Mouse (Mus musculus): ENCODE measurements around the gene Cmas. TPM values are rescaled to one million over a fixed set of nuclear protein-coding genes. Genes with fewer than 3 reads are reported as not detected.
A peak's percentile ranks its signal among the peaks of the same experiment; 100 is the strongest.

Gene Cmas
- polyA plus RNA-seq, 1 experiment from 2014 or later: 71.1 TPM

DNA sequence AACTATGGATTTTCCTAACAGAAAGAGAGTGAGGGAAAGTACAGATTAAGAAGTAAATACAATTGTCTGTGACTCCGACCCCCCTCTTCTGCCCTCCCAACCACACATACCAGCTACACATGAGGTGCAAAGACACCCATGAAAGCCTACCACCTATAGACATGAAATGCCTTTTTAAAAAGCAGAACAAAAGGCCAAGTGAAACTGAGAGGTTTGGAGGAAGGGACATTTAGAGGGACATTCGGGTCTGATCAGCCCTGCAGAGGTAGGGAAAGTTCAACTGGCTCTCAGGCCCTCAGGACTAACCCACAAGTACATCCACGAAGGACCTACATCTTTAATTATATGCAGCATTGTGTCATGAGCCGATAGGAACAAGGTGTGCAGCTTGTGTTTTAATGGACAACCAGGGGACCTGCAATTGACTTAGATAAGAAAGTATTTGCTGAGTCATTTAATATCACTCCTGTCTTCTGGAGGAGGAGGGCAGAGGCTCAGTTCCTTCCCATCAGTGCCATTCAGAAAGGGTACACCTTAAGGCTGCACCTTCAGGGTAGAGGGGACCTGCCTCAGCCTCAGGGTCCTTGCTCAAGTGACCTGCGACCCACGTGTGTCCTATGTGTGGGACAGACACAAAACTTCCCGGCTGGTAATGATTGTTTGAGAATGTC is 43.4 kb downstream of the Cmas start:
- Histone ChIP-seq H3K4me1 (ENCODE audit: insufficient read depth) (peaks cover 2% of the 10 kb centered on the region; the same call in 1 of the 2 replicates), H3K27ac (ENCODE audit: low read depth) (no peak overlapping the region), H3K27me3 (ENCODE audit: insufficient read depth, low read length) (no peaks in the 10 kb centered on the region), H3K4me3 (ENCODE audit: low read depth, low read length) (no peak overlapping the region), H3K4me2 (no peak overlapping the region), H3K36me3 (ENCODE audit: insufficient read depth) (no peaks in the 10 kb centered on the region), H3K9me3 (ENCODE audit: low read depth, low read length) (no peaks in the 10 kb centered on the region), H3K9ac (no peak overlapping the region)
- 61% methylated on average over 7 of the region's 7 CpGs for WGBS
- no peak for DNase-seq
- ATAC-seq (ENCODE audit: insufficient read depth): no peak
- TF ChIP-seq CTCF (IDR thresholded peaks at IDR 0.05; ENCODE audit: low read depth): no peak

DNA sequence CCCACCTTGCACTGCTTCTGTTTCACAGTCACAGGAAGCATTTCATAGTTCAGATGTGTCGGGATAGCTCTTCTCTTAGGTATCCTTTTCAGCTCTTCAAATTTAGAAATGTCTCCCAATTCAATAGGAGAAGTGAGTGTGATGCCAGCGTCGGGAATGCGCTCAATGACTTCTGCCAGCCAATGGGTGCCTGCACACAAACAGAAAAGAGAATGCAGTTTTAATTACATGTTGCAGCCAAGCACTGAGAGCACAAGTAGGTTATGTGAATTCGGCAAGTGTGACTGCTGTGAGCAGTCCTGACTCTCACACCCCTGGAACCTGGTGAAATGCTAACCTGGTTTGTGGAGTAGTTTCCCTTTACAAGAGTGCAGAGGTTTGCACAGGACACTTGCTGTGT is 45.2 kb downstream of the Cmas start:
- Histone ChIP-seq H3K4me2 (no peak overlapping the region), H3K36me3 (ENCODE audit: insufficient read depth) (no peaks in the 10 kb centered on the region), H3K4me3 (ENCODE audit: low read depth, low read length) (no peak overlapping the region), H3K9me3 (ENCODE audit: low read depth, low read length) (no peaks in the 10 kb centered on the region), H3K9ac (no peak overlapping the region), H3K27me3 (ENCODE audit: insufficient read depth, low read length) (no peaks in the 10 kb centered on the region), H3K4me1 (ENCODE audit: insufficient read depth) (peaks cover 2% of the 10 kb centered on the region; the same call in 1 of the 2 replicates), H3K27ac (ENCODE audit: low read depth) (no peak overlapping the region)
- no peak for TF ChIP-seq CTCF (IDR thresholded peaks at IDR 0.05; ENCODE audit: low read depth)
- 81% methylated on average over 5 of the region's 5 CpGs for WGBS
- no peak for ATAC-seq (ENCODE audit: insufficient read depth)
- no peak for DNase-seq

DNA sequence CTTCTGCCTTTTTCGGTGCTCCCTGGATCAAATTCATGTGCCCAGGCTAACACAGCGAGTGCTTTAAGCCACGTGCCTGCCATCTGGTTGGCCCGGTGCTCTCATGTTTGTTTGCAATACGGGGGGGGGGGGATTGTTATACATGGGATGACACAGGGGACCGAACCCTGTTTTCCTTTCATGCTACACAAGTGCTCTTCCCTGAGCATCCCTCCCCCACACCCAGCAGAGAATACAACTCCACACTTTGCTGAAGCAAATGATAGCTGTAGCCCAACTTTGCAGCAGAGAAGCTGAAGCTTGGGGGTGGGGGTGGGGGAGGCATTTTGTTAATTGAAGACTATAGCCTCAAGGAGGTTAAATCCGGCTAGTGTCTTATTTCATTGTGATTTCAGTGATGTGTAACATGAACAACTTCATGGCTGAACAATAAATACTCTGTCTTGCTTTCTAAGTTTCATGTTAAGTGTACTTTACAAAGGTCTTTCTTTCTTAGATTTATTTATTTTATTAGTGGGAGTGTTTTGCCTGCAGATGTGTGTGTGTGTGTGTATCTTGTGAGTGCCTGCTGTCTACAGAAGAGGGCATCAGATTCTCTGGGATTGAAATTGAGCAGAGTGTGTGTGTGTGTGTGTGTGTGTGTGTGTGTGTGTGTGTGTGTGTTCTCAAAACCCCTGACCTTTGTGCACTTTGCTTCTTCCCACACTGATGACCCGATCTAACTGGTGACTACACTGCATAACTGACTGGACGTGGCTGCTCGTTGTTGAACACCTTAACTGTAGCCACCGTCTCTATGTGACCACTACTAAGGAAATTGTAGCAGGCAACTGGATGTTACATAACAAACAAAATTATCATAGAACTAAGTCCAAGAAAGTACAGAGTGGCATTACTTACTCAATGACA is 46.4 kb downstream of the Cmas start:
- Histone ChIP-seq H3K9ac (no peak overlapping the region), H3K27ac (ENCODE audit: low read depth) (no peak overlapping the region), H3K4me3 (ENCODE audit: low read depth, low read length) (no peak overlapping the region), H3K36me3 (ENCODE audit: insufficient read depth) (no peaks in the 10 kb centered on the region), H3K9me3 (ENCODE audit: low read depth, low read length) (no peaks in the 10 kb centered on the region), H3K27me3 (ENCODE audit: insufficient read depth, low read length) (no peaks in the 10 kb centered on the region), H3K4me2 (no peak overlapping the region), H3K4me1 (ENCODE audit: insufficient read depth) (peaks cover 2% of the 10 kb centered on the region; the same call in 1 of the 2 replicates)
- DNase-seq (no peak), ATAC-seq (ENCODE audit: insufficient read depth) (no peak)
- no peak for TF ChIP-seq CTCF (IDR thresholded peaks at IDR 0.05; ENCODE audit: low read depth)
- 30% methylated on average over 11 of the region's 11 CpGs for WGBS

DNA sequence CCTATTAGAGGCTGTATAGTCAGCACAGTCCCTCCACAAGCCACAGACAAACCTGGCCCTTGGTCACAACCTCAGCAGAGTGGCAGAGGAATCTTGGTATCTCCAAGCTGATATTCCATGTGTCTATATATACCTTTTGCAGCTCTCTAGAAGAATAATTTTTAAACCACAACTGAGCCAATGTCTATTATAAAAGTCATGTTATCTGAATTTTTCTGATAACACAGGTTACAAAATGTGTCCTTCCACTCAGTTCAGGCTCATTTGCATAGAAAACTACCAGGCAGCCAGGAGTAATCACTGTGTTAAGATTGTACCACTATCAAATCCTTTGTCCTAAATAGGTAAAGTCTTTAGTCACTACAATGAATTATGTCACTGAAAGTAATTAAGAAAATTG is 47.9 kb downstream of the Cmas start, which contains the start of gene Sult6b2:
TSS of gene Sult6b2 (minus strand) at position 101 of the 400 bp plus-strand sequence.
- Histone ChIP-seq H3K4me2 (no peak within 1 kb of the TSS), H3K9ac (no peak within 1 kb of the TSS), H3K4me3 (ENCODE audit: low read depth, low read length) (no peak within 1 kb of the TSS), H3K9me3 (ENCODE audit: low read depth, low read length) (no peaks in the 10 kb centered on the region), H3K27me3 (ENCODE audit: insufficient read depth, low read length) (no peaks in the 10 kb centered on the region), H3K4me1 (ENCODE audit: insufficient read depth) (peaks cover 2% of the 10 kb centered on the region; the same call in 1 of the 2 replicates), H3K36me3 (ENCODE audit: insufficient read depth) (no peaks in the 10 kb centered on the region), H3K27ac (ENCODE audit: low read depth) (no peak within 1 kb of the TSS)
- no peak for ATAC-seq (ENCODE audit: insufficient read depth)
- TF ChIP-seq CTCF (IDR thresholded peaks at IDR 0.05; ENCODE audit: low read depth): no peak
- DNase-seq: no peak

DNA sequence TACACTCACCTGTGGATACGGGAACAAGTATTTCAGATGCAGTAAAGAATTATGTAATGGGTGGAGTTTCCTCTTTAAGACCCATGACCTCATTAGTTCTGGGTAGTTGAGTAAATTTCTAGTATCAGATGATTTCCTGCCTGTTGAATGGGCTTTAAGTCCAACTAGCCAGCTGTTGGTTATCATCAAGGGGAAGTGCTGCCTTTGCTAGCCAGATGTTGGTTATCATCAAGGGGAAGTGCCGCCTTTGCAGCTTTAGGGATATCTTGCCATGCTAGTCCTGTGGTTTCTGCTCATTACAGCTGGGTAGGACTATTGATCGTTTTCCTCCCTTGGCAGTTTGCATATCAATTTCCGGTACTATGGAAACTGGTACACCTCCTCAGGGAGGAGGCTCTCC is 49.8 kb downstream of the Cmas start:
- H3K4me1 ChIP-seq (ENCODE audit: insufficient read depth): peaks cover 2% of the 10 kb centered on the region; the same call in 1 of the 2 replicates
- no peaks in the 10 kb centered on the region for H3K9me3 ChIP-seq (ENCODE audit: low read depth, low read length)
- ATAC-seq (ENCODE audit: insufficient read depth) (no peak), DNase-seq (no peak)
- no peak overlapping the region for H3K4me2 ChIP-seq
- H3K27ac ChIP-seq (ENCODE audit: low read depth): no peak overlapping the region
- no peak overlapping the region for H3K9ac ChIP-seq
- 75% methylated on average over 4 of the region's 4 CpGs for WGBS
- no peaks in the 10 kb centered on the region for H3K36me3 ChIP-seq (ENCODE audit: insufficient read depth)
- no peaks in the 10 kb centered on the region for H3K27me3 ChIP-seq (ENCODE audit: insufficient read depth, low read length)
- TF ChIP-seq CTCF (IDR thresholded peaks at IDR 0.05; ENCODE audit: low read depth): no peak
- H3K4me3 ChIP-seq (ENCODE audit: low read depth, low read length): no peak overlapping the region

DNA sequence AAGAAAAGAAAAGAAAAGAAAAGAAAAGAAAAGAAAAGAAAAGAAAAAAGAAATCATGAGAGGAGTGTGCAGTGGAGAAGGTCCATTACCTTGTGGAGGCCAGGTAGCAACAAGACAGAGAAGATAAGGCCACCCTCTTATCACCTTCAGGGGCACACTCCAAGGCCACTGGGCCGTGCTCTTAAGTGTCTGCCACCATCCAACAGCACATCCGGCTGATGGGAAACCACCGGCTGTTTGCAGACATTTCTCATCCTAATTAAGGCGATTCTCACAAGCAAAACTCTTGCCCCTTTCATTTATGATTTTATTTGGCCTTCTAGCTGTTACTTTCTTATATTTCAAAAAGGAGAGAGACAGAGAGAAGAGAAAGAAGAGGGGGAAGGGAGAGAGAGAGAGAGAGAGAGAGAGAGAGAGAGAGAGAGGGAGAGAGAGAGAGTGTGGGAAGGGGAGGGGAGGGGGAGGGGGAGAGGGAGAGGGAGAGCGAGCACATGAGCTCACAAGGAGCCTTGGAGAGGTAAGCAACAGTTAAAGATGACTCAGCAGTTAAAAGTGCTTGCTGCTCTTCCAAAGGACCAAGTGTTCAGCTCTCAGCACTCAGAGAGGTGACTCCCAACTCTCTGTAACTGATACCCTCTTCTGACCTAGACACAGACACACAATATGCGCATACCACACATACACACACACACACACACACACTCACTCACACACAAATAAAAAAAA is 53.0 kb downstream of the Cmas start:
- Histone ChIP-seq H3K36me3 (ENCODE audit: insufficient read depth) (no peaks in the 10 kb centered on the region), H3K9me3 (ENCODE audit: low read depth, low read length) (no peaks in the 10 kb centered on the region), H3K4me1 (ENCODE audit: insufficient read depth) (no peaks in the 10 kb centered on the region), H3K4me3 (ENCODE audit: low read depth, low read length) (no peak overlapping the region), H3K4me2 (no peak overlapping the region), H3K9ac (no peak overlapping the region), H3K27me3 (ENCODE audit: insufficient read depth, low read length) (no peaks in the 10 kb centered on the region), H3K27ac (ENCODE audit: low read depth) (no peak overlapping the region)
- 0 out of 2 replicates have a peak, but pooled peaks have one; percentile 30 for ATAC-seq (ENCODE audit: insufficient read depth)
- no peak for TF ChIP-seq CTCF (IDR thresholded peaks at IDR 0.05; ENCODE audit: low read depth)
- DNase-seq: no peak
- WGBS: 26% methylated on average over 6 of the region's 6 CpGs

Data from lung, embryonic 14.5 days (tissue).